Mouse (Mus musculus): ENCODE data around the gene Brk1. TPM values are rescaled to one million over a fixed set of nuclear protein-coding genes. Genes with fewer than 3 reads are reported as not detected.

Gene Brk1
- 10 to 100 TPM; 40.7 to 41.1 TPM for total RNA-seq (2021)
- long read RNA-seq, experiment 1, transcript Brk1-201 (3 exons, 1,095 nt), result major isoform, 18 of 34 reads
- long read RNA-seq, experiment 1, partial matches to known transcripts, result 15 of 34 reads
- long read RNA-seq, experiment 1, other reads (novel, unspliced or antisense), result 1 of 34 reads
- long read RNA-seq, experiment 2, transcript Brk1-201 (3 exons, 1,095 nt), result major isoform, 9 of 25 reads
- long read RNA-seq, experiment 2, partial matches to known transcripts, result 16 of 25 reads
- long read RNA-seq, experiment 2, other reads (novel, unspliced or antisense), result 0 of 25 reads

GRCm38 (mm10) chr6:113604432-113605223 lies at the start of gene Brk1:
Brk1 (plus strand) TSS chr6:113604772.
- peak; percentile 80 for DNase-seq (ENCODE audit: low spot score)

GRCm38 (mm10) chr6:113559736-113560135 lies 44.8 kb upstream of the Brk1 start:
- DNase-seq (ENCODE audit: low spot score), result no peak

DNA sequence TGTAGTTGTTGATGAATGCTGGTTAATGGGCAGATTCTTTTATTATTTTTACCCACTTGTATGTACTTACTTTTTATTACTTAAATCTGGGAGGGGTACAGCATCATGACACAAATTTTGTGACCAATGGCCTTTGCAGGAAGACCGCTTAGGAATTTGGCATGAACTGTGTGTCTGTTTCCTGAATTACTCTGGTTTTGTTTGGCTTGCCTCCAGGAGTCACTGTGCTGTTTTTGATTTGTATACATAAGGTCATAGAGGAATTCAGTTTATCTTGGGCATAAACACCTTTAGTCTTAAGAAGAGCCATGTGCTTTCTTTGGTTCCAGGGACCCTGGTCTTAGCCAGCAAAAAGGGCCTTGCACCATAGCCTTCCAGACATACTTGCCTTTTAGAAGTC lies 40.0 kb upstream of the Brk1 start:
- no peak for DNase-seq (ENCODE audit: low spot score)

- DNase-seq (ENCODE audit: low spot score), result no peak
Observed at GRCm38 (mm10) chr6:113576044-113576443, 28.5 kb upstream of the Brk1 start.

DNA sequence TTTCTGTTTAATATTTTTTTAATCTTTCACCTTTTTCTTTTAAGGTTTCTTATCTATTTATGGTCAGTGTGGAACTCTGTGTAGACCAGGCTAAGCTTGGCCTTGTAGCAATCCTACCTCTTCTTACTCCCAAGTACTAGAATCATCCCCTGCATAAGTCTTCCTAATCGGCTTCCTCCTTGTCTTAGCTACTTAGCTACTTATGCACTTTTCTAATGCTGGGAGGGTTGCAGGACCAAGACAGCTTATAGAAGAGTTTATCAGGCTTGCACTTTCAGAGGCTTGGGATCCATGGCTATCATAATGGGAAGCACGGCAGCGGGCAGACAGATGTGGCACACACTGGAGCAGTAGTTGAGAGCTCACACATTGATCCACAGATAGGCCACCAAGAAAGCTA lies 25.3 kb upstream of the Brk1 start:
- DNase-seq (ENCODE audit: low spot score), result no peak

DNA sequence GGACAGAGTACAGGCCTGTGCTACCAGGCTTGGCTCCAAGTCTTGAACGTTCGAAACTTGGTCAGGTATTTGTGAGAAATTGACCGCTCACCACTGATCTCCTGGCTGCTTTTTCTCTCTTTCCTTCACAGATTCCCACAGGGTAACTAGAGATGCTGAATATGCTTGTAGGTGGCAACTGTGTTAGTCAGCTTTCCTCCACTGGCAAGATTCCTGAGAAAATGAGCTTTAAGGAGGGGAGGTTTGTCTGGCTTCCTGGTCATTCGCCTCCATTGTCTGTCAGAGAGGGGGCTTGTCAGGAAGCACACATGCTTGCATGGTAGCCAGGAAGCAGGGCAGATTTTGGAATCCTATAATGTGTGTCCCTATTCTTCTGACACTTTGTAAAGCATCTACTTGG lies 21.5 kb upstream of the Brk1 start:
- DNase-seq (ENCODE audit: low spot score), result no peak

- DNase-seq (ENCODE audit: low spot score), result no peak
Observed at GRCm38 (mm10) chr6:113585065-113585464, 19.5 kb upstream of the Brk1 start.

- DNase-seq (ENCODE audit: low spot score), result no peak
Observed at GRCm38 (mm10) chr6:113586466-113587183, 17.9 kb upstream of the Brk1 start.

DNA sequence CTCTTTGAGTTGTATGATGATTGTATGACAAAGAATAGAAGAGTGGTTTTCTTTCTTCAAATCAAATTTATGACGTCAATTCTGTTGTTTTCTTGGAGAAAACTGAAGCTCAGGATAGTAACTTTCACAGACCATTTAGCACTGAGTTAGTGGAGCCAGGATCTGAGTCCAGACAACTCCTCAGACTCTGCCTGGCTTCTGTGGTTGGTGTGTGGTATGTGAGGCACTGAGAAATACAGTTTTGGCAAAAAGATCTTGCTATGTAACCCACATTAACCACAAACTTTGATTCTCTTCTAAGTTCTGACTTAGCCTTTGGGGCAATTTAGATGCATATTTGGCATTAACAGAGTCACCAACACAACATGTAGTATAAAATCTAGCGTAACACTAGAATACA lies 11.9 kb upstream of the Brk1 start:
- DNase-seq (ENCODE audit: low spot score), result no peak

GRCm38 (mm10) chr6:113597945-113598344 lies 6.6 kb upstream of the Brk1 start:
- no peak for DNase-seq (ENCODE audit: low spot score)

- DNase-seq (ENCODE audit: low spot score), result no peak
Observed at GRCm38 (mm10) chr6:113599833-113600232, 4.7 kb upstream of the Brk1 start.

GRCm38 (mm10) chr6:113600543-113601139 lies 3.9 kb upstream of the Brk1 start, which contains the start of gene Fancd2os:
Fancd2os (minus strand) TSS chr6:113600715.
- no peak for DNase-seq (ENCODE audit: low spot score)

DNA sequence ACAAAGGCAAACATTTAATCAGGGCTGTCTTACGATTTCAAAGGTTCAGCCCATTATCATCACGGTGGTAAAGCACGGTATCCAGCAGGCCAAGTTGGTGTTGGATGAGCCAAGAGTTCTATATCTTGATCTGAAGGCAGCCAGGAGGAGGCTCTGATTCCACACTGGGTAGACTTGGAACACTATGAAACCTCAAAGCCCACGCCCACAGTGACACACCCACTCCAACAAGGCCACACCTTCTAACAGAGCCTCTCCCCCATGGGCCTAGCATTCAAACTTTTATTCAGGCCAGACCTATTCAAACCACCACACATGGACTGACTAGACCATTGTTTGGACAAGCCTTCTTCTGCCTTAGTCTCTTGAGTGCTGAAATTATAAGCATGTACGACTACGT lies 1.8 kb upstream of the Brk1 start:
- DNase-seq (ENCODE audit: low spot score), result no peak

GRCm38 (mm10) chr6:113603993-113604392 lies 579 bp upstream of the Brk1 start:
- DNase-seq (ENCODE audit: low spot score), result no peak

- no peak for DNase-seq (ENCODE audit: low spot score)
Observed at GRCm38 (mm10) chr6:113605224-113605545, 613 bp downstream of the Brk1 start.

DNA sequence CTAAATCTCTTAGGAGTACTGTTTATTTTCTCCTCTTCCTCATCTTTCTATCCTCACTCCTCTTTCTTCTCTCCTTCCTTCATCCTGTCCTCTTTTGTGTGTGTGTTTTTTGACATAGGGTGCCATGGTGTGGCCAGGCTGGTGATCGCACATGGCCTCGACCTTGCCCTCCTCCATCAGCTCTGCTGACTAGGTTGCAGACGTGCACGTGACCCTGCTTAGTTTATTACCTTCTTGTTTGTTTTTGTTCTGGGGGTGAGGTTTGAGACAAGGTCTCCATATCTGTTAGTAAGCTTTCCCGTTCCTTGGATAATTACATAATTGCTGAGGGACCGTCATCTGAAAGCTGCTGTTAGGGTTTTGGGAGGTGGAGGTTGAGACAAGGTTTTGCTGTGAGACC lies 4.3 kb downstream of the Brk1 start:
- no peak for DNase-seq (ENCODE audit: low spot score)

DNA sequence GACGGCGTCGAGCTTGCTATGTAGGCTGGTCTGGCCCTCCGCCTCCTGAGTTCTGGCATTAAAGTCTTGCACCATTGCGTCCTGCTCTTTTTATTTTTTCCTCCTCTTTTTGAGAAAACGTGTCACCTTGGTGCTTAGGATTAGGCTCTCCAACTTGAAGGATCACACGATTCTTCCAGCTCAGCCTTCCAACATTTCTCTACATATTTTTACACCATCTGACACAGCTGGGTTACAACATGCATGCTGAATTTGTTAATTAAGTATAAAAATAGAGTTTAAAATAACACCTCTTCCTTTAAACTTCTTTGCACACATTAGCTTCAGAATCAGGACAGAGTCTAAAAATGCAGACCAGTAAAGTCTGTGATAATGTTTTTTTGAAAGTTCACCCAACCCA lies 4.7 kb downstream of the Brk1 start:
- no peak for DNase-seq (ENCODE audit: low spot score)

DNA sequence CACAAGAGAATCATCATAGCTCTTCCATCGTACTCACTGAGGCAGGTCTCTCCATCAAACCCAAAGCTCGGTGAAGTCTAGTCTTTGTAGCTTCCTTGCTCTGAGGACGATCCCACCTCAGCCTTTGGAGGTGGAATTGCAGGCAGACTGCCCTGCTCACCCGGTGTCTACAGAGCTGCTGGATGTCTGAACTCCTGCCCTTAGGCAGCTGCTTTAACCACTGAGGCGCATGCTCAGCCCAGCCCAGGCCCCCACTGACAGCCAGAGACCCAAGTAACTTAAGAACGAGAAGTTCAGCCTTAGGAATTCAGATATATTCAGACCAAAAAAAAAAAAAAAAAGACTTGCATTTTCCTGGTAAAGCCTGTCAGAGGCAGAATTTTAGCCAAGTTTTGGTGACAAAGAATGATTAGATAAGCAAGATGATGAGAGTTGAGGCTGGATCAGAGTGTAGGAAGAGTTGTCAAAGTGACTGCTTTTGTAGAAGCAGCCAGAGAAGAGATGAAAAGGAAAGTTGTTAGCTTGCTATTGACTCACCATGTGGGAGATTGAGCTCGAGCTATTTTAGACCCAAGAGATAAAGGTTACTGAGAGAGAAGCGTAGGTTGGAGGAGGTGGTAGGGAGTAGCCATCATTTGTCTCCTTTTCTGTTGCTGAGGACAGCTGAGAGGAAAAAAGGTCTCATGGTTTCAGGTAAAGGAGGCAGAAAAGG lies 7.8 kb downstream of the Brk1 start:
- no peak for DNase-seq (ENCODE audit: low spot score)

DNA sequence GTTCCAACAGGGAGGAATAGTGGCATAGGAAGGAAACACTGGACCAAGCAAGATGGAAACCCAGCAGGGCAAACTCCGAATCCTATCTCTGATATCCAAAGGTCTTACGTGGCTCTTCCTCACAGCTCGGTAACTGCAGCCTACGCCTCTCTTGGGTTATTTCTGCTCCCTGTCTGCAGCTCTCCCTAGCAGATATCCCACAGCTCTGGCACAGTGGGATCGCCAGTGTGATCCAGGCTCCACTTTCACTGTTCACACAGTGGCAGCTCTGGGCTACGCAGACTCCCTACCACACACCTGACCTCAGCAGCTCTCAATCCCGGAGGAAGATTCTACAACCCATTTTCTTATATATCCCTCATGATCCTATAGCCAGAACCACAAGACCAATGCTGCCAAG lies 9.6 kb downstream of the Brk1 start:
- DNase-seq (ENCODE audit: low spot score), result no peak

- DNase-seq (ENCODE audit: low spot score), result no peak
Observed at GRCm38 (mm10) chr6:113614997-113615396, 10.4 kb downstream of the Brk1 start.

DNA sequence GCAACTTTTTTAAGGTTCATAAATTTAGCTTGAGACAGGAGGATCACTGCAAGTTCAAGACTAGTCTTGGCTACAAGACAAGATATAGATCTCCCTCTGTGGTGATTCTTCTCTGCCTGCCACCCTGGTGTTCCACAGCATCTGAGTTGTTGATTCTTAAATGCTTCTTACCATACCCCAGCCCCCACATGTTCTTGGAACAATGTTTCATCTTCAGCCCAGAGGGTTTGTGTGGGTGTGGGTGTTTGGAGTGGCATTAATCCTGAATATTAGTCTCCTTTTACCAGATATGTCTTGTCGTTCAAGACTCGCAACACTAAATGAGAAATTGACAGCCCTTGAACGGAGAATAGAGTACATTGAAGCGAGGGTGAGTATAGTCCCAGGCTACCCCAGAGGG lies 10.9 kb downstream of the Brk1 start:
- no peak for DNase-seq (ENCODE audit: low spot score)
